Mouse (Mus musculus) C2C12 (cell line): ENCODE measurements at regions not wholly inside any gene's neighbourhood (a gene's known extent, or its start where the extent isn't known, plus 50 kb on each side); places are given as distances from the start of the nearest gene placed in this dataset.

ENCODE experiments used
- CEBPB ChIP-seq: IDR thresholded peaks from one replicate; pipeline ENCODE4 v1.6.1; 2011; ENCODE audit warnings: low read depth, mild to moderate bottlenecking, control low read depth, moderate library complexity
- CTCF ChIP-seq: IDR thresholded peaks from one replicate; pipeline ENCODE4 v1.5.1; 2011; ENCODE audit not compliant: control insufficient read depth, insufficient read depth, insufficient read length
- MYOD1 ChIP-seq: IDR thresholded peaks from one replicate; pipeline ENCODE4 v1.6.1; 2011; ENCODE audit warnings: low read depth; ENCODE audit not compliant: control insufficient read depth, insufficient read length
- USF1 ChIP-seq: IDR thresholded peaks from one replicate; pipeline ENCODE4 v1.6.1; 2011; ENCODE audit warnings: low read depth, mild to moderate bottlenecking, control low read depth, moderate library complexity

- no peak for TF ChIP-seq CTCF
- TF ChIP-seq USF1 = no peak
- TF ChIP-seq MYOD1 = no peak
- TF ChIP-seq CEBPB = no peak
Observed at GRCm38 (mm10) chr13:92914631-92915030, 70.1 kb downstream of the Mtx3 start.
